Mouse (Mus musculus) hindbrain, embryonic 10.5 days (tissue): ENCODE results near the gene Fam213b. TPM values are rescaled to one million over a fixed set of nuclear protein-coding genes. Genes with fewer than 3 reads are reported as not detected.

Experiments used
- DNase-seq: peaks from one replicate; pipeline ENCODE4 v3.0.0-alpha.2; 2017; ENCODE audit warnings: low spot score
- H3K27ac ChIP-seq: fragments of 300-500 bp; sonication (generic); 2 replicates; pipeline ENCODE4 v1.5.1; 2016; ENCODE audit warnings: mild to moderate bottlenecking, moderate library complexity
- H3K27me3 ChIP-seq: fragments of 300-500 bp; sonication (generic); 2 replicates; pipeline ENCODE4 v1.6.1; 2016; ENCODE audit warnings: mild to moderate bottlenecking; ENCODE audit not compliant: poor library complexity, insufficient read depth, severe bottlenecking
- H3K36me3 ChIP-seq: fragments of 300-500 bp; sonication (generic); 2 replicates; pipeline ENCODE4 v1.6.1; 2016; ENCODE audit warnings: mild to moderate bottlenecking, moderate library complexity
- H3K4me1 ChIP-seq: fragments of 300-500 bp; sonication (generic); replicated peaks from 2 replicates; pipeline ENCODE4 v1.6.1; 2016; ENCODE audit warnings: mild to moderate bottlenecking
- H3K4me3 ChIP-seq: fragments of 300-500 bp; sonication (generic); 2 replicates; pipeline ENCODE4 v1.5.1; 2016; ENCODE audit warnings: mild to moderate bottlenecking, moderate library complexity
- H3K9me3 ChIP-seq: fragments of 300-500 bp; sonication (generic); 2 replicates; pipeline ENCODE4 v1.6.1; 2016; ENCODE audit warnings: mild to moderate bottlenecking, moderate library complexity
- WGBS: fragments of 180-500 bp; shearing (Covaris S2); methylation state at CpG from one replicate; pipeline ENCODE4 v1.1.7; 2016; 5-methylcytosine and 5-hydroxymethylcytosine counted together
- polyA plus RNA-seq: library from polyadenylated mRNA; unstranded; fragments of >200 nt; fragmentation: Nextera tagmentation; extraction: Ambion mirVana; gene quantifications from 2 replicates; pipeline ENCODE4 v1.2.1, GENCODE M21; 2016

The Fam213b gene
- polyA plus RNA-seq, 1 experiment from 2014 or later: 51.5 TPM

- WGBS: 85% methylated on average over 18 of the region's 18 CpGs
- no peaks in the 10 kb centered on the region for H3K9me3 ChIP-seq
- no peaks in the 10 kb centered on the region for H3K36me3 ChIP-seq
- peak overlapping the region; percentile 54 for H3K4me3 ChIP-seq
- peaks cover 38% of the 10 kb centered on the region for H3K27me3 ChIP-seq
- no peak for DNase-seq
- peaks cover 25% of the 10 kb centered on the region for H3K4me1 ChIP-seq
- peak overlapping the region; percentile 93 for H3K27ac ChIP-seq
These were observed 33.8 kb downstream of the Fam213b start for GRCm38 (mm10) chr4:154864961-154865760.

GRCm38 (mm10) chr4:154864271-154864771 is 34.6 kb downstream of the Fam213b start:
- Histone ChIP-seq H3K27me3 (peaks cover 39% of the 10 kb centered on the region), H3K4me1 (peaks cover 25% of the 10 kb centered on the region), H3K9me3 (no peaks in the 10 kb centered on the region), H3K4me3 (peak overlapping the region; percentile 54), H3K36me3 (no peaks in the 10 kb centered on the region), H3K27ac (peak overlapping the region; percentile 93)
- 1% methylated on average over 18 of the region's 18 CpGs for WGBS
- DNase-seq: peak; percentile 97

- Histone ChIP-seq H3K27me3 (peaks cover 40% of the 10 kb centered on the region), H3K4me1 (peaks cover 25% of the 10 kb centered on the region), H3K27ac (peak overlapping the region; percentile 93), H3K4me3 (peak overlapping the region; percentile 54; the same call in 1 of the 2 replicates), H3K36me3 (no peaks in the 10 kb centered on the region), H3K9me3 (no peaks in the 10 kb centered on the region)
- WGBS: 84% methylated on average over 3 of the region's 3 CpGs
- no peak for DNase-seq
These were observed 35.4 kb downstream of the Fam213b start for GRCm38 (mm10) chr4:154863436-154863935.

GRCm38 (mm10) chr4:154861967-154862366 is 37.0 kb downstream of the Fam213b start:
- WGBS: 74% methylated on average over 5 of the region's 5 CpGs
- Histone ChIP-seq H3K27me3 (peaks cover 47% of the 10 kb centered on the region), H3K4me3 (no peak overlapping the region)

GRCm38 (mm10) chr4:154858601-154859000 is 40.3 kb downstream of the Fam213b start:
- H3K36me3 ChIP-seq: no peaks in the 10 kb centered on the region
- H3K4me3 ChIP-seq: no peak overlapping the region
- no peaks in the 10 kb centered on the region for H3K9me3 ChIP-seq
- no peak for DNase-seq
- H3K4me1 ChIP-seq: peaks cover 18% of the 10 kb centered on the region
- H3K27ac ChIP-seq: no peak overlapping the region
- 84% methylated on average over 3 of the region's 3 CpGs for WGBS
- H3K27me3 ChIP-seq: peaks cover 79% of the 10 kb centered on the region

More at GRCm38 (mm10) chr4:154861967-154862366, 37.0 kb downstream of the Fam213b start:
- Histone ChIP-seq H3K4me1 (peaks cover 25% of the 10 kb centered on the region), H3K27ac (no peak overlapping the region), H3K36me3 (no peaks in the 10 kb centered on the region), H3K9me3 (no peaks in the 10 kb centered on the region)
- no peak for DNase-seq

- Histone ChIP-seq H3K36me3 (no peaks in the 10 kb centered on the region), H3K27me3 (peaks cover 81% of the 10 kb centered on the region), H3K9me3 (no peaks in the 10 kb centered on the region), H3K4me1 (peaks cover 16% of the 10 kb centered on the region), H3K27ac (no peak overlapping the region), H3K4me3 (no peak overlapping the region)
- DNase-seq: no peak
- 80% methylated on average over 10 of the region's 10 CpGs for WGBS
These were observed 41.3 kb downstream of the Fam213b start for GRCm38 (mm10) chr4:154857366-154858240.

GRCm38 (mm10) chr4:154856882-154857281 is 42.1 kb downstream of the Fam213b start:
- Histone ChIP-seq H3K9me3 (no peaks in the 10 kb centered on the region), H3K4me3 (peak overlapping the region; percentile 69; the same call in 1 of the 2 replicates), H3K4me1 (peaks cover 16% of the 10 kb centered on the region), H3K27ac (peak overlapping the region; percentile 87; the same call in 1 of the 2 replicates), H3K27me3 (peaks cover 78% of the 10 kb centered on the region), H3K36me3 (no peaks in the 10 kb centered on the region)
- WGBS: 86% methylated on average over 7 of the region's 7 CpGs
- no peak for DNase-seq

- no peaks in the 10 kb centered on the region for H3K36me3 ChIP-seq
- peak overlapping the region; percentile 69 for H3K4me3 ChIP-seq
- H3K27me3 ChIP-seq: peaks cover 74% of the 10 kb centered on the region
- H3K9me3 ChIP-seq: no peaks in the 10 kb centered on the region
- no peak for DNase-seq
- WGBS: 20% methylated on average over 9 of the region's 9 CpGs
- H3K4me1 ChIP-seq: peaks cover 16% of the 10 kb centered on the region
- H3K27ac ChIP-seq: peak overlapping the region; percentile 87
These were observed 42.5 kb downstream of the Fam213b start for GRCm38 (mm10) chr4:154856480-154856837.

GRCm38 (mm10) chr4:154855721-154856479 is 43.0 kb downstream of the Fam213b start:
- H3K36me3 ChIP-seq: no peaks in the 10 kb centered on the region
- WGBS: under 1% methylated on average over 110 of the region's 110 CpGs
- H3K4me1 ChIP-seq: peaks cover 16% of the 10 kb centered on the region
- peak overlapping the region; percentile 69 for H3K4me3 ChIP-seq
- H3K27me3 ChIP-seq: peaks cover 70% of the 10 kb centered on the region
- peak; percentile 92 for DNase-seq
- H3K27ac ChIP-seq: peak overlapping the region; percentile 87
- no peaks in the 10 kb centered on the region for H3K9me3 ChIP-seq

GRCm38 (mm10) chr4:154854676-154855345 is 44.1 kb downstream of the Fam213b start:
- Histone ChIP-seq H3K27ac (no peak overlapping the region), H3K4me3 (peak overlapping the region; percentile 69; the same call in 1 of the 2 replicates), H3K4me1 (peaks cover 16% of the 10 kb centered on the region), H3K27me3 (peaks cover 60% of the 10 kb centered on the region), H3K36me3 (no peaks in the 10 kb centered on the region), H3K9me3 (no peaks in the 10 kb centered on the region)
- no peak for DNase-seq
- WGBS: 65% methylated on average over 12 of the region's 12 CpGs

GRCm38 (mm10) chr4:154853881-154854280 is 45.1 kb downstream of the Fam213b start:
- Histone ChIP-seq H3K4me1 (peaks cover 16% of the 10 kb centered on the region), H3K36me3 (no peaks in the 10 kb centered on the region), H3K4me3 (no peak overlapping the region), H3K27ac (no peak overlapping the region), H3K9me3 (no peaks in the 10 kb centered on the region), H3K27me3 (peaks cover 51% of the 10 kb centered on the region)
- WGBS: 85% methylated on average over 4 of the region's 4 CpGs
- no peak for DNase-seq
